Mouse (Mus musculus): Measurements from ENCODE around the gene Tbc1d17. TPM values are rescaled to one million over a fixed set of nuclear protein-coding genes. Genes with fewer than 3 reads are reported as not detected.

The Tbc1d17 gene
- total RNA-seq, 2 experiments from 2014 or later = 38.4 to 44.7 TPM

DNA sequence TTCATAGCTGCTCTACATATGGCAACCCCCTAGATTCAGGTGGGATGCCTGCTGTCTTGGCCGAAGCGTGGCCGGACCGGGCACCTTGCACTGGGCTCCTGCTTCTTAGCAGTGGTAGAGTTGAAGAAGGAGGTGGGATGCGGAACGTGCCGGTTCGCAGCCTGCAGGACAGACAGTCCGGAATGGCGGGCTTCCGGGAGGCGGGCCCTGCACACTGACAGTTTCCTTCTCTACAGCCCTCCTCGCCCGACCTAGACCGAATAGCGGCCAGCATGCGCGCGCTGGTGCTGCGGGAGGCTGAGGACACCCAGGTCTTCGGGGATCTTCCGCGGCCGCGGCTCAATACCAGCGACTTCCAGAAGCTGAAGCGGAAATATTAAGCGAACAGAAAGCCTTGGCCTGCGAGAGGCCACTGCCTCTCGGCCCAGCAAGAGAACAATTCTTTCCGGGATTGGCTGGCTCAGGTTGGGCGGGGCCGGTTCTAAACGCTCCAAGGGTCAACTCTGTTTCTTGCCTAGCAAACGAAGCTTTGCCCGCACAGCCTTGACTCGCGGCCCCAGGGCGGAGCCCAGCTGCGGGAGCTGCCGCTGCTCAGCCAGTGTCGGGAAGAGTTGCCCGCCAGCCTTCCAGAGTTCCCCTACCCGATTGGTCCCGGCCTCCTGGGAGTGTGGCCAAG, 5.6 kb upstream of the Tbc1d17 start:
- peak; percentile 91 to 92 for DNase-seq
- intact Hi-C loops (cut with DNase I) = no loop called here

DNA sequence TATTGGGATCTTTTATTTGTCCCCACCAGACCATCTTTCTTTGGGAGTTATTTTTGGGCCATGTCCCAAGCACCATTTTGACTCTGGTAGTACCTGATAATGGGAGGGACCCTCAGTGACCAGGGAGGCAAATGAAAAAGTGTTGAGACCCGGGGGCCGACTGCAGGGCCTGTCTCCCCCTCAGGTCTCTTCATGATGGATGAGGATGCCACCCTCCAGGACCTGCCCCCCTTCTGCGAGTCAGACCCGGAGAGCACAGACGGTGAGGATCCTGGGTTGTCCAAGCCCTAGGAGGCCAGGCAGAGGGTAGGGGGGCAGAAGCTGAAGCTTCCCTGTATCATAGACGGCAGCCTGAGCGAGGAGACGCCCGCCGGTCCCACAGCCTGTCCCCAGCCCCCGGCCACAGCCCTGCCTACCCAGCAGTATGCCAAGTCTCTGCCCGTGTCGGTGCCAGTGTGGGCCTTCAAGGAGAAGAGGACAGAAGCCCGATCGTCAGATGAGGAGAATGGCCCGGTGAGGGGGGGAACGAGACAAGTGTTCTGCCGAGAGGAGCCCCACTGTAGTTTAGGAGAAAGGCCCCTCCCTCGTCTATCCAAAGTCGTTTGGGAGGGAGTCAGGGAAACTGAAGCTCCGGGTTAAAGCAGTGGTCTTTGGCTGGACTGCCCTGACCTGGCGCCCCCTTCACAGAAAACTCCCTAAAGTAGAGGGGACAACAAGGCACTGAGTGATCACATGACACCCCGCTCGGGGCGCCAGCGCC, 4.9 kb upstream of the Tbc1d17 start:
- intact Hi-C loops (cut with DNase I) = no loop called here
- DNase-seq = no peak

DNA sequence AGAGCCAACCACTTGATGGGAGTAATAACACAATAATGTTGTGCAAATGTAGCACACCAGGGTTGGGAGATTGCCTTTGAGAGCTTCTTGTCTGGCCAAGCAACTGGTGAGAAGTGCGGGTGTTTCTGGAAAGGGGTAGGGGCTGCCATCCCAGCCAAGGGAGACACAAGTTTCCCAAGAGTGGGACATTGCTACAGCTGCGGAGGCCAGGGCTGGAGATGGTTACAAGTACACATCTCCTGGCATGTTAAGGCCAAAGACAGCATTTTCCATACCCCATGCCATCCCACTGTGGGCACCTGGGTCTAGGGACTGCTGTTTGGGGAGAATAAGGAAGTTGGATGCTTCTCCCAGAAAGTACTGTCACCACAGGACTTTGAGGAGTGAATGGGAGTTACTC, 4.2 kb upstream of the Tbc1d17 start:
- intact Hi-C loops (cut with DNase I) = no loop called here
- no peak for DNase-seq

DNA sequence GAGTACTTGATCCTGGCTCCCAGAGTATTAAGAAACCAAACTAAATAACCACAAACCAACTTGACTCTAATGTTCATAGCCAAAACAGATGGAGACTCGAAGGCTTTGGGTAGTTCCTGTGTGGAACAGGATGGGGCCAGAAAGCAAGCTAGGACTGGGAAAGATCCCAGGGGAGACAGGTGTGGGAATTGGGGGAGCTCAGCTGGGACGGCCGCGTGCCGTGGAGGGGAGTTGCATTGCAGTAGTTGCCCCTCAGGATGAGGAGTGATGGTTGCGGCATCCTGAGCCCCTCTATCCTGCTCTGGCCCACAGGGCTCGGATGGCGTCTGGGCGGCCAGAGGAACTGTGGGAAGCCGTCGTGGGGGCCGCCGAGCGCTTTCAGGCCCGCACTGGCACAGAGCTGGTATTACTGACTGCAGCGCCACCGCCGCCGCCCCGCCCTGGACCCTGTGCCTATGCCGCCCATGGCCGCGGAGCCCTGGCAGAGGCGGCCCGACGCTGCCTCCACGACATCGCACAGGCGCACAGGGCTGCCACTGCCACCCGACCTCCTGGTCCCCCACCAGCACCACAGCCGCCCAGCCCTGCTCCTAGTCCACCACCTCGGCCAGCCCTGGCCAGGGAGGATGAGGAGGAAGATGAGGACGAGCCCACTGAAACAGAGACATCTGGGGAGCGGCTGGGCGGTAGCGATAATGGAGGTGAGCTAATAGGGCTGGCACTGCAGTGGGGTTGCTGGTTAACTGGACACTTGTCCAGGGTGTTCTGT, 3.6 kb upstream of the Tbc1d17 start:
- DNase-seq = no peak
- intact Hi-C loops (cut with DNase I) = no loop called here

DNA sequence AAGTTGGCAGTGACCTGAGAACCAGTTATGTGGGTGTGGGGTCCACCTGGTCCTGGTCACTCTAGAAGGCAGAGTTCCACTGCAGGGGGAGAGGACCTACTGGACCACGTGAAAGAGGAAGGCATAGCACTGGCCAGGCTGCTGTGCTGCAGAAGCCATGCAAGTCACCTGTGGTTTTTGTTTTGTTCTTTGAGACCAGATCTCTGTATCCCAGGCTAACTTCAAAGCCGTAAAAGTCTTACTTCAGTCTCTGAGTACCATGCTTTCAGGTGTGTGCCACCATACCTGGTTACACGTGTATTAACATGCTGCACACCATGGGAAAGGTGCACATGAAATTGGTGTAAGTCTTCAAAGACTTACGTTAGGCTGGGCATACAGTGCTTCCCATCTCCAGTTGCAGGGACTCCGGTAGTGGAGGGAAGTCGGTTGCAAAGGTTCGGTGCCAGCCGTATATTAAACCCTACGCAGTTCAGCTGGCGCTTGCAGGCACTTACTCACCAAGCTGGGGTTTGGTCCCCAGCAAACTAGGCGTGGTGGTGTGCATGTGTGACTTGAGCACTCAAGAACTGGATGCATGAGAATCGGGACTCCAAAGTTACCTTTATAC, 2.9 kb upstream of the Tbc1d17 start:
- no peak for DNase-seq
- intact Hi-C loops (cut with DNase I) = no loop called here

DNA sequence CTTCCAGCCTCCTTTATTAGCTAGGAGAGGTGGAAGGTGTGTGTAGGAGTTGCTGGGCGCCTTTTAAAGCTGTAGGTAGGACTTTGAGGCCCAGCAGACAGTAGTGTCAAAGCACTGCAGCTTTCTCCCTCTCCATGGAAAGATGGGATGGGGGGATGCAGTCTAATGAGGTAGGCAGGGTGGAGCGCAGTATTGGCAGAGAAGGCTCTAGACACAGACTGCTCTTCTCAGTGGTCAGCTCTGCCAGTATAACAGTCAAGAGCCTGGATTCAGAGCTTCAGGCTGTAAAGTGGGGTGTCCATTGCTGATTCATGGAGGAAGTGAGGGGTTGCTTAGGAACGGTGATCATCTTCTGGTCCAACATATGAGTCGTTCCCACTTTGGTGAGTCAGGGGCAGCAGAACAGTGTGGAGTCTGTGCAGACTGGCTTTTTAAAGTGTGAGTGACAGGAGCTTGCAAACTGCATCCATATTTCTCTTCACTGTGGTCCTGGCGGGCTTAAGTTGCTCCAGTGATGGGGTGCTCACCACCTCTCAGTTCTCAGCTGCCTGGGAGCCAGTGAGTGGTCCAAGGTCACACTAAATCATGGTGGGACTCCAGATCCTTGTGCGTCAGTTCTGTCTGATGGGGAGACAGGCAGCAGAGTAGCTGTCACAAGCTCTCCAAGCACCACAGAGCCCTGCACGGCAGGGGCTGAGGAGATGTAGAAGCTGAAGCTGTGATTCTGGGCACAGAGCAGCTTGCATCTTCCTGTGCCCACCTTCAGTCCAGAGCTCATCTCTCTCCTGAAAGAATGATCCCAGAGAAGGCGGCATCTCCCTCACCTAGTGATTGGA, 2.1 kb upstream of the Tbc1d17 start:
- DNase-seq = no peak
- intact Hi-C loops (cut with DNase I) = no loop called here

DNA sequence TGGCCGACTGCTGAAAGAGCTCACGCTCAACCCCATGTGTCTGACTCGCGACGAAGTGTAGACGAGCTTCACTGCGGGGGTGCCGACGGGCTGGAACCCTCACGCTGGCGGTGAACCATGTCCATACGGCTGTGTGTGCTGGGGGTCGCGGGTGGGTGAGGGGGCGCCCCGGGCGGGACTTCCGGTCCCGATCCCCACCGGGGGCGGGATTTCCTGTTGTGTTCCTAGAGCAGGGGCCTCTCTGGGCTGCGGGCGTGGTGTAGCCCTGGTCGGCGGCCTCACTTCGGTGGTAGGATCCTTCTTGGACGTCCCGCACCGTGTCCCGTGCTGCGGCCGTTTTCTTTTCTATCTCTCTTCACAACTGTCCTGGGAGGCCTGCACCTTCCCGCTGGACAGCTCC, 1.3 kb upstream of the Tbc1d17 start:
- intact Hi-C loops (cut with DNase I) = no loop called here
- peak; percentile 79 to 84 for DNase-seq

DNA sequence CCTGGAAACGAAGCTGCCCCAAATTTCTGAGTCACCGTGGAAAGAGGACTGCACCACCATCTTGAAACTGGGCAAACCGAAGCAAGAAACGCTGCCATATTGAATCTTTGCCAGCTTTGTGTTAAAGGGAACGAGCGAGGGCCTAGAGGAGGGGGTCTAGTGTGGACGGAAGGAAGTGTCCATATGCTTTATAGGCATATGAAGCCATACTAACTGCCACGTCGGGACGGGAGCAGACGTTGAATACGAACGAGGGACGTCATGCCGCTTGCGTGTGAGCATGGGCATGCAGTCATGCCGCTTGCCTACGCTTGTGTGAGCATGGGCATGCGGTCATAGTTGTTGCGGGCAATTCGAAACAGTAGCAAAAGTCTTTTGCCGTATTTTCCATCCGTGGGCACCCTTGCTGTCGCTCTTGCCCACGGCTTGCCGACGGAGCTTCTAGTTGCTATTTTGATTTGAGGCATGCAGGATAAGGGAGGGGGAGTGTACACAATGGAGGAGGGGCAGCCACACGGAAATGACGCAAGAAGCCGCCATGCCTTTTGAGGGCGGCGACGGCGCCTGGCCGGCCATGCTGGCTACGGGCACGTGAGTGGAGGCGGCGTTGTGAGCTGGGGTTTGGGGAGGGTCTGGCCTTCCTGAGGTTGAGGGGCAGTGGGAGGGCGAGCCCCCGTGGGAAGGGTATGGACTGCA, 685 bp upstream of the Tbc1d17 start:
- DNase-seq = peak; percentile 94
- intact Hi-C loops (cut with DNase I) = loop anchor here (2.0 kb wide), 1 partner anchor 33 kb away; the partner anchor contains the start of genes Atf5, Il4i1 and Nup62

DNA sequence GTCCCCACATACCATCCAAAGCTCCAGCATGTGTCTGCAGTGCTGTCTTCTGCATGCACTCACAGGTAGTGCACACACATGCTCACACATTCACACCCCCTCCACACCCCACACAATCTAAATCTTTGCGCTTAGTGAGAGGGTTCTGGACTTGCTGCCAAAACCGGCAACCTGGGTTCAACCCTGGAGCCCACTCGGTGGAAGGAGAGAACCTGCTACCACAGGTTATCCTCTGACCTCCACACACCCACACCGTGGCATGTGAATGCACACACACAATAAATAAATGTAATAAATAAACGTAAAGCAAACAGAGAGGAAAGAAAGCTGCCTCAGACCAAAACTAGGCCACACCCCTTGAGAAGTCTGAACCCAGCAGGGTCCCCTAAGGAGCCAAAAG, 1.1 kb downstream of the Tbc1d17 start:
- DNase-seq = no peak
- intact Hi-C loops (cut with DNase I) = loop anchor here (2.0 kb wide), 1 partner anchor 31 kb away; the partner anchor contains the start of genes Atf5, Il4i1 and Nup62

DNA sequence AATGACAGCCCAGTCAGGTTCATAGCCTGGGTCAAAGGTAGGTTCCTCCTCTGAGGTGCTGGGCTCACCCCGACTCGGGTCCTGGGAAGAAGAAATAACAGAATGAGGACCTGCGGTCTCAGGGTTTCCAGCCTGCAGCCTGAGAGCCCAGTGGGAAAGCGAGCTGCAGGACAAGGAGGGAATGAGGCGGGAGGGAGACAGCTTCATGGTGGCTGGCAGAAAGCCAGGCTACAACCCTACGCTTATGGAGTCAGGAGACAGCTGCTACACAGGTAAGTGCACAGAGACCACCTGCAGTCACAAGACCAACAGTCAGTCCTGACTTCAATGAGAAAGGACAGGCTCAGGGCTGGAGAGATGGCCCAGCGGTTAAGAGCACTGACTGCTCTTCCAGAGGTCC, 2.1 kb downstream of the Tbc1d17 start:
- no peak for DNase-seq
- intact Hi-C loops (cut with DNase I) = no loop called here

DNA sequence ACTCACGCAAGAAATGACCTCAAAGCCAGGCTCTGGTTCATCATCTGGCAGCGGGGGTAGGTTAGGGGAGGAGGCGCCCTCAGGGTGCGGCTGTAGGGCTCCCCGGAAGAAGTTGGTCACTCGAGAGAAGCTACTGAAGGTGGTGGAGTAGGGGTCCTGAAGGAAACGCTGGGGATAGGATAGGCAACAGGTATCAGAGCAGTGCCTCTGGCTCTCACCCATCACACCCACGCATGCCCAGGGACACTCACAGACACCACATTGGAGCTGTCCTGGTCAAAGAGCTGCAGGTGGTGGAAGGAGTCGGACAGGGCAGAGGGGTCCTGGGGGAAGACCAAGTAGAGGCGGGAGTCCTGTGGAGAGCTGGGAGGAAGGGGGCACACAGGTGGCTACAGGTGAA, 3.9 kb downstream of the Tbc1d17 start:
- intact Hi-C loops (cut with DNase I) = no loop called here
- no peak for DNase-seq

DNA sequence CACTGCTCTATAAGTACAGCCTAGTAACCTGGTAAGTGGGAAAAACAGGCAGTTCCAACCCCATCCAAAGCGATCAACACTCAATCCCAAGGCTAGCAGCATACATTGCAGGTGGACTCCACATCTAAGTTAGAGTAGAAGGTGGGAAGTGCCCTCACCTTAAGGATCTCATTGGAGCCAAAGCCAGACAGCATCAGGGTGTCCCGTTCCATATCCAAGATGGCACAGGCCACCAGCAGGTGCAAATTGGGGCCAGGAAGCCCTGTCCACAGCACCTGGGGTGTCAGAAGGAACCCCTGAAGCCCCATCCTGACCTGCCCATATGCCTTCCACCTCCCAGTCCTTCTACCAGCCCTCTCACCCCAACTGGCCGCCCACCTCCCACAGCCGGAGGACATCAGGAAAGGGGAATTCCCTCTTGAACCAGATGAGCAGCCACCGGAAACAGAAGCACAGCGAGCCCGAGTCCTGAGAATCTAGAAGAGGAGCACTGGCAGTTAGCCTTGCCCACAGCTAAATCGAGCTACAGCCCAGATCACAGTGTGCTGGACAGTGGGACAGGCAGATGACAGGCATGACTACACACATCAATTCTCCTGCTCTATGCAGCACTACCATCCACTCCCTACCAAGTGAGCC, 6.9 kb downstream of the Tbc1d17 start:
- intact Hi-C loops (cut with DNase I) = no loop called here
- DNase-seq = no peak

DNA sequence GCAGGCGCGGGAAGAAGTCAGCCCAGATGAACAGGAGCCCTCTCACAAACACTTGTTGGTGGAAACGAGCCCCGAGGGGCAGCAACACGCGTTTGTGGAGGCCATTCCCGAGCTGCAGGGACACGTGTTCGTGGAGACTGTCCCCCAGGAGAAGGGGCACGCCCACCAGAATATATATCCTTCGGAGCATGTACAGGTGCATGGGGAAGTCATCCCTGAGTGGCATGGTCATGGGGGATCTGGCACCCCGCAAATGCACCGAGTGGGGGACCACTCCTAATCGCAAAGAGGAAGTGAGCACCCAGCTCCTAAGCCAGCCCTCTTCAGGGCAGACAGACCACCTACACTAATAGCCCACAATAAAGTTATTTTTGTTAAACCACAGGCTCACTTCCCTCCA, 8.5 kb downstream of the Tbc1d17 start:
- intact Hi-C loops (cut with DNase I) = no loop called here
- no peak for DNase-seq

DNA sequence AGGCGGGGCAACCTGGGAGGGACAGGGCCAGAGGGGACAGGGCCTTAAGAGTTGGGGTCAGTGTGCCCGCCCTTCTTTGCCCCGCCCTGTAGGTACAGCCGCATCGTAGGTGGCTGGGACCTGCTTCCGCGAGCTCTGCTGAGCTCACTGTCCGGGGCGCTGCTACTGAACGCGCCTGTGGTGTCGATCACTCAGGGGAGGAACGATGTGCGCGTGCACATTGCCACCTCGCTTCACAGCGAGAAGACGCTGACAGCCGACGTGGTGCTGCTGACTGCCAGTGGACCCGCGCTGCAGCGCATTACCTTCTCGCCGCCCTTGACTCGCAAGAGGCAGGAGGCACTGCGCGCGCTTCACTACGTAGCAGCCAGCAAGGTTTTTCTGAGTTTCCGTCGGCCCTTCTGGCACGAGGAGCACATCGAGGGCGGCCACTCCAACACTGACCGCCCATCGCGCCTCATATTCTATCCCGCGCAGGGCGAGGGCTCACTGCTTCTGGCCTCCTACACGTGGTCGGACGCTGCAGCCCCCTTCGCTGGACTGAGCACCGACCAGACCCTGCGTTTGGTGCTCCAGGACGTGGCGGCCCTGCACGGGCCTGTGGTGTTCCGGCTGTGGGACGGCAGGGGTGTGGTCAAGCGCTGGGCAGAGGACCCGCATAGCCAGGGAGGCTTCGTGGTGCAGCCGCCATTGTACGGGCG, 9.2 kb downstream of the Tbc1d17 start:
- peak; percentile 58 to 59 for DNase-seq
- intact Hi-C loops (cut with DNase I) = no loop called here

DNA sequence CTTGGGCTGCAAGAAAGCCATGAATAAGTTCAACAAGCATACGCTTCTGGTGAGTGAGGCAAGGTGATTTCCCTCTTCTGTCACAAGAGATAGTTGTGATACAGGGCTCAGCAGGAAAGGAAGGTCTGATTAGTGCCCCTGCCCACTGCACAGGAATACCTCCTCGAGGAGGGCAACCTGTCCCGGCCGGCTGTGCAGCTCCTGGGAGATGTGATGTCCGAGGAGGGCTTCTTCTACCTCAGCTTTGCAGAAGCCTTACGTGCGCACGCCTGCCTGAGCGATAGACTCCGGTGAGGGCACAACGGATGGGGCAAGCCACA, 9.7 kb downstream of the Tbc1d17 start:
- intact Hi-C loops (cut with DNase I) = no loop called here

DNA sequence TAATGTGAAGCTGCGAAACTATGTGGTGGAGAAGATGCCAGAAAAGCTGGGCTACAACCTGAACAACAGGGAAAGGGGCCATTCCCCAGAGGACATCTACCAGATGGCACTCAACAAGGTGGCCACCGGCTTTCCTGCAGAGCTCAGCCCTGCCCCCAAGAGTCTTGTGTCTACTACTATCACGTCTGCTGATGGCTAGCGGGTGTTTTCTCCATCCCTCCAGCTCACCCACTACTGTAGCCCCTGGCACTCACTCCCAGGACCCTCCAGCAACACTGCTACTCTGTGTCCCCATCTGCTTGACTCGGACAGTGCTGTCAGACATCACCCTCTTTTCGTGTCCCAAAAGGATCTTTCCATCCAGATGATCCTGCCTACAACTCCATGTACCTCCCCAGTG, 10.8 kb downstream of the Tbc1d17 start:
- no peak for DNase-seq
- intact Hi-C loops (cut with DNase I) = no loop called here

More for the DNA sequence above, 9.7 kb downstream of the Tbc1d17 start:
- no peak for DNase-seq

DNA sequence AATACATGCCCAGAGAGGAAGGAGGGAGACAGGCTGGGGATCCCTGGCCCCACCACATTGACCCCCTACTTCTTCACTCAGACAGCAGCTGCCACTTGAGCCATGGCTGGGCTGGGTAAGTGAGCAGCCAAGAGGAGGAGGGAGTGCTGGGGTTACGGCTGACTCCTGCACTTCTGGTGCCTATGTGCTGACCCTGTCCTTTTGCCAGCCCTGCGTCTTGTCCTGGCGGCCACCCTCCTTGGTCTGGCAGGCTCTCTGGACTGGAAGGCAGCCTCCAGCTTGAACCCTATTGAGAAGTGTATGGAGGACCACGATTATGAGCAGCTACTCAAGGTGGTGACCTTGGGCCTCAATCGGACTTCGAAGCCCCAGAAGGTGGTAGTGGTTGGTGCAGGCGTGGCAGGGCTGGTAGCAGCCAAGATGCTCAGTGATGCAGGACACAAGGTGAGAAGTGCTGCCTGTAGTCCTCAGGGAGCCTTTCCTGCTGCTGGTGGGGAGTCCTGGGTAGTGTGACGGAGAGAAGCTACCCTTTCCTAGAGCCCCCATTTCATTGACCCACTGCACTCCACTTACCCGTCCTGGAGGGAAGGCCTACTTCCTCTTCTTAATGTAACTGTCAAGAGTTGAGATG, 12.3 kb downstream of the Tbc1d17 start:
- intact Hi-C loops (cut with DNase I) = no loop called here
- DNase-seq = no peak

DNA sequence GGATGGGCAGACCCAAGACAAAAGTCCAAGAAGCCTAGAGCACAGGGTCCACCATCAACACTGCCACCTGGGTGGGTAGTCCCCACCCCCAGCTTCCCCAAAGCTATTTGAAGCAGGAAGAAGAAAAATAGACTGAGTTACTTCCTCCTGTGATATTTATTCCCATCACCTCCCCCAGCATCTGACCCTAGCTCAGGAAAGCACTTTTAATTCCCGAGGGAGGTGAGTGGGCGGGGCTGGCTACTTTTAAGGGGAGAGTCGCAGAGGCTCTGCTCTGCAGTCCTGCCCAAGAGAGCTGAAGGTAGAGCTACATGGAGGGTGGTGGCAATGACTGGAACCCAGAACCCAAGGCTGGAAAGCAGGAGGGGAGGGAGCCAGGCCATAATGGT, 12.9 kb downstream of the Tbc1d17 start:
- DNase-seq = no peak
- intact Hi-C loops (cut with DNase I) = no loop called here
